ENCODE assay signal across 8 mouse cellular contexts in genomic region chr7:34168470-34169251, GRCm38 (mm10). TPM values are rescaled to one million over a fixed set of nuclear protein-coding genes. Genes with fewer than 3 reads are reported as not detected.
DNase-seq lines count a peak whose midpoint lies in the region; ATAC-seq lines count a peak whose summit lies in the region.

No protein-coding gene starts in this region.

- H3K4me3 ChIP-seq in forebrain, embryonic 10.5 days = peak overlapping the region; percentile 98
- peak overlapping the region; percentile 98 for H3K4me3 ChIP-seq in heart, embryonic 16.5 days (ENCODE audit: low read length)
- peak overlapping the region; percentile 91 for H3K4me3 ChIP-seq in liver, embryonic 15.5 days (replicated peaks)
- H3K4me3 ChIP-seq in neural tube, embryonic 12.5 days = peak overlapping the region; percentile 97

- ATAC-seq in CD4-positive, CD25-positive, alpha-beta regulatory T cell, adult 4 months = peak; percentile 97
- ATAC-seq in heart, embryonic 16.5 days (replicated peaks; ENCODE audit: extremely low read depth, insufficient read depth, low FRiP score) = peak; percentile 94
- peak; percentile 93 for ATAC-seq in liver, embryonic 15.5 days (ENCODE audit: insufficient read depth)
- ATAC-seq in neural tube, embryonic 12.5 days (ENCODE audit: low FRiP score, low read depth) = peak; percentile 96

- peak overlapping the region; percentile 87 for H3K4me2 ChIP-seq in heart, embryonic 16.5 days (ENCODE audit: low read depth, low read length)
- H3K4me2 ChIP-seq in liver, embryonic 15.5 days = peak overlapping the region; percentile 90
- peak overlapping the region; percentile 86 for H3K4me2 ChIP-seq in neural tube, embryonic 12.5 days (replicated peaks)

- H3K36me3 ChIP-seq in forebrain, embryonic 10.5 days (replicated peaks) = peaks cover 24% of the 10 kb centered on the region
- peaks cover 9% of the 10 kb centered on the region for H3K36me3 ChIP-seq in heart, embryonic 16.5 days (ENCODE audit: control insufficient read depth, insufficient read depth)
- peaks cover 21% of the 10 kb centered on the region for H3K36me3 ChIP-seq in liver, embryonic 15.5 days (replicated peaks)
- peaks cover 16% of the 10 kb centered on the region for H3K36me3 ChIP-seq in neural tube, embryonic 12.5 days

- 9% methylated on average over 30 of the region's 30 CpGs for WGBS in forebrain, embryonic 10.5 days
- WGBS in heart, embryonic 16.5 days = 9% methylated on average over 30 of the region's 30 CpGs
- WGBS in liver, embryonic 15.5 days (ENCODE audit: insufficient replicate concordance) = 10% methylated on average over 30 of the region's 30 CpGs
- 11% methylated on average over 30 of the region's 30 CpGs for WGBS in neural tube, embryonic 12.5 days

- H3K9me3 ChIP-seq in forebrain, embryonic 10.5 days = no peaks in the 10 kb centered on the region
- no peaks in the 10 kb centered on the region for H3K9me3 ChIP-seq in heart, embryonic 16.5 days (replicated peaks; ENCODE audit: control insufficient read depth, low read length)
- no peaks in the 10 kb centered on the region for H3K9me3 ChIP-seq in liver, embryonic 15.5 days (replicated peaks)
- no peaks in the 10 kb centered on the region for H3K9me3 ChIP-seq in neural tube, embryonic 12.5 days

- H3K27me3 ChIP-seq in forebrain, embryonic 10.5 days (ENCODE audit: poor library complexity, severe bottlenecking) = no peaks in the 10 kb centered on the region
- no peaks in the 10 kb centered on the region for H3K27me3 ChIP-seq in heart, embryonic 16.5 days (ENCODE audit: control insufficient read depth, insufficient read depth, low read length)
- no peaks in the 10 kb centered on the region for H3K27me3 ChIP-seq in liver, embryonic 15.5 days
- no peaks in the 10 kb centered on the region for H3K27me3 ChIP-seq in neural tube, embryonic 12.5 days (replicated peaks)

- peaks cover 11% of the 10 kb centered on the region; the same call in 1 of the 2 replicates for H3K4me1 ChIP-seq in forebrain, embryonic 10.5 days
- peaks cover 7% of the 10 kb centered on the region for H3K4me1 ChIP-seq in heart, embryonic 16.5 days (ENCODE audit: control insufficient read depth, insufficient read depth, low read length)
- peaks cover 26% of the 10 kb centered on the region for H3K4me1 ChIP-seq in liver, embryonic 15.5 days (replicated peaks)
- H3K4me1 ChIP-seq in neural tube, embryonic 12.5 days = peaks cover 11% of the 10 kb centered on the region; the same call in 1 of the 2 replicates

- H3K9ac ChIP-seq in heart, embryonic 16.5 days (ENCODE audit: low read length) = peak overlapping the region; percentile 98
- peak overlapping the region; percentile 83 for H3K9ac ChIP-seq in liver, embryonic 15.5 days
- peak overlapping the region; percentile 95 for H3K9ac ChIP-seq in neural tube, embryonic 12.5 days

- peak; percentile 81 for DNase-seq in c-Kit-negative CD71-positive TER-119-positive erythroid progenitor cells, embryonic 14.5 days (ENCODE audit: low read depth, low spot score)
- DNase-seq in forebrain, embryonic 10.5 days (ENCODE audit: extremely low spot score, low spot score) = peak; percentile 91
- DNase-seq in kidney, postnatal 36 days = peak; percentile 92 to 96
- peak; percentile 55 for DNase-seq in telencephalon, adult 2 months (ENCODE audit: low read depth, low spot score)

- peak overlapping the region; percentile 98 for H3K27ac ChIP-seq in forebrain, embryonic 10.5 days
- H3K27ac ChIP-seq in heart, embryonic 16.5 days (ENCODE audit: low read length) = peak overlapping the region; percentile 92
- peak overlapping the region; percentile 85 for H3K27ac ChIP-seq in liver, embryonic 15.5 days (replicated peaks)
- H3K27ac ChIP-seq in neural tube, embryonic 12.5 days = peak overlapping the region; percentile 76

RNA-seq across cellular contexts. Expression of gene Uba2, which starts 0.7 kb away (rescaled TPM):
- polyA plus RNA-seq in CD4-positive, CD25-positive, alpha-beta regulatory T cell, adult 4 months (2017; shearing (Covaris generic)) = 10 to 100 TPM; 79.0 to 92.8 TPM
- polyA plus RNA-seq in forebrain, embryonic 10.5 days (2016; fragmentation: Nextera tagmentation; extraction: Ambion mirVana) = 296 and 309 TPM in 2 replicates
- polyA plus RNA-seq in heart, embryonic 16.5 days (2015; fragmentation: Nextera tagmentation; extraction: Ambion mirVana) = 103 and 115 TPM in 2 replicates
- 84.9 and 87.8 TPM in 2 replicates for polyA plus RNA-seq in liver, embryonic 15.5 days (2015; fragmentation: Nextera tagmentation; extraction: Ambion mirVana)
- polyA plus RNA-seq in neural tube, embryonic 12.5 days (2016; fragmentation: Nextera tagmentation; extraction: Ambion mirVana) = 219 and 231 TPM in 2 replicates

RNA-seq across cellular contexts. Expression of gene Pdcd2l, which starts 27.8 kb away (rescaled TPM):
- 10 to 100 TPM; 27.0 to 30.8 TPM for polyA plus RNA-seq in CD4-positive, CD25-positive, alpha-beta regulatory T cell, adult 4 months (2017; shearing (Covaris generic))
- polyA plus RNA-seq in forebrain, embryonic 10.5 days (2016; fragmentation: Nextera tagmentation; extraction: Ambion mirVana) = 74.9 and 81.9 TPM in 2 replicates
- 59.3 and 59.5 TPM in 2 replicates for polyA plus RNA-seq in heart, embryonic 16.5 days (2015; fragmentation: Nextera tagmentation; extraction: Ambion mirVana)
- polyA plus RNA-seq in liver, embryonic 15.5 days (2015; fragmentation: Nextera tagmentation; extraction: Ambion mirVana) = 20.9 and 26.0 TPM in 2 replicates
- 66.2 and 77.8 TPM in 2 replicates for polyA plus RNA-seq in neural tube, embryonic 12.5 days (2016; fragmentation: Nextera tagmentation; extraction: Ambion mirVana)

RNA-seq across cellular contexts. Expression of gene Wtip, which starts 35.6 kb away (rescaled TPM):
- polyA plus RNA-seq in CD4-positive, CD25-positive, alpha-beta regulatory T cell, adult 4 months (2017; shearing (Covaris generic)) = not detected
- 4.5 and 5.4 TPM in 2 replicates for polyA plus RNA-seq in forebrain, embryonic 10.5 days (2016; fragmentation: Nextera tagmentation; extraction: Ambion mirVana)
- 3.6 and 3.9 TPM in 2 replicates for polyA plus RNA-seq in heart, embryonic 16.5 days (2015; fragmentation: Nextera tagmentation; extraction: Ambion mirVana)
- polyA plus RNA-seq in liver, embryonic 15.5 days (2015; fragmentation: Nextera tagmentation; extraction: Ambion mirVana) = 0.33 and 0.76 TPM in 2 replicates
- polyA plus RNA-seq in neural tube, embryonic 12.5 days (2016; fragmentation: Nextera tagmentation; extraction: Ambion mirVana) = 5.4 and 6.4 TPM in 2 replicates

Comparison
In these comparisons a context has a peak if more than half of its experiments do, and no peak if none do; other contexts are left out.
1. Peak in every context shown above with its lines: DNase-seq, ATAC-seq, H3K4me3 ChIP-seq and H3K27ac ChIP-seq.